Mouse (Mus musculus) G1E (cell line): ENCODE data around the gene Ndrg4. TPM values are rescaled to one million over a fixed set of nuclear protein-coding genes. Genes with fewer than 3 reads are reported as not detected.

Source experiments
- ATAC-seq: 2 replicates; pipeline ENCODE4 v1.8.0; 2016; ENCODE audit warnings: mild to moderate bottlenecking; ENCODE audit not compliant: insufficient number of reproducible peaks, poor library complexity, low FRiP score, severe bottlenecking; ENCODE audit errors: extremely low read depth
- DNase-seq: peaks from one replicate; pipeline ENCODE4 v3.0.0; 2012; ENCODE audit warnings: low spot score
- H3K27me3 ChIP-seq: 2 replicates; pipeline ENCODE4 v1.6.1; 2012; ENCODE audit warnings: mild to moderate bottlenecking, low read length, inconsistent platforms; ENCODE audit not compliant: insufficient read depth
- H3K36me3 ChIP-seq: replicated peaks from 2 replicates; pipeline ENCODE3; 2012; ENCODE audit warnings: mild to moderate bottlenecking, inconsistent platforms
- H3K4me1 ChIP-seq: 2 replicates; pipeline ENCODE4 v1.6.1; 2012; ENCODE audit warnings: low read depth, low read length, inconsistent platforms, mixed read lengths; ENCODE audit not compliant: insufficient read depth
- H3K4me3 ChIP-seq: 2 replicates; pipeline ENCODE4 v1.5.1; 2012; ENCODE audit warnings: low read depth, mild to moderate bottlenecking, inconsistent platforms, low read length, moderate library complexity, mixed read lengths
- H3K9me3 ChIP-seq: replicated peaks from 2 replicates; pipeline ENCODE4 v1.6.1; 2012; ENCODE audit warnings: inconsistent platforms
- CTCF ChIP-seq: IDR thresholded peaks from 2 replicates; pipeline ENCODE4 v1.5.1; 2012; ENCODE audit warnings: low read depth, low read length, inconsistent platforms, mixed read lengths
- GATA1 ChIP-seq: IDR thresholded peaks from 2 replicates; pipeline ENCODE4 v1.6.1; 2012; ENCODE audit warnings: borderline replicate concordance, low read length, inconsistent platforms, mixed read lengths
- GATA2 ChIP-seq: IDR thresholded peaks from 2 replicates; pipeline ENCODE4 v1.6.1; 2012; ENCODE audit warnings: low read depth, low read length, inconsistent platforms, borderline replicate concordance
- POLR2AphosphoS5 ChIP-seq: IDR thresholded peaks from 2 replicates; pipeline ENCODE4 v1.6.1; 2012; ENCODE audit warnings: low read depth, low read length, inconsistent platforms; ENCODE audit not compliant: insufficient replicate concordance
- TAL1 ChIP-seq: conservative IDR thresholded peaks from 2 replicates; pipeline ENCODE4 v1.6.1; 2012; ENCODE audit warnings: low read depth, low read length, inconsistent platforms, mixed read lengths
- polyA plus RNA-seq: library from polyadenylated mRNA; stranded (reverse); fragments of >175 nt; gene quantifications from 2 replicates; pipeline ENCODE4 v1.2.3, GENCODE M21; 2012
- total RNA-seq, 2 experiments: library from RNA; stranded (forward) in 1 of 2; stranded (reverse) in 1 of 2; fragments of 200-1000 nt in 1 of 2; fragments of >200 nt in 1 of 2; fragmentation: Nextera tagmentation in 1 of 2; gene quantifications; 2 replicates each; pipeline ENCODE4 v1.2.3; 2014 to 2017

Ndrg4 gene
- total and polyA plus RNA-seq, 3 experiments = 0.60 TPM; not detected in 2

- H3K4me1 ChIP-seq = peaks cover 63% of the 10 kb centered on the region
- peaks cover 16% of the 10 kb centered on the region for H3K27me3 ChIP-seq
- no peak for DNase-seq
- H3K9me3 ChIP-seq = no peaks in the 10 kb centered on the region
- no peak overlapping the region for H3K4me3 ChIP-seq
- no peak for TF ChIP-seq GATA2
- TF ChIP-seq TAL1 = no peak
- TF ChIP-seq GATA1 = no peak
- no peak for TF ChIP-seq POLR2AphosphoS5
- peaks cover 33% of the 10 kb centered on the region for H3K36me3 ChIP-seq
- ATAC-seq = no peak
Observed at GRCm38 (mm10) chr8:95714367-95714766, 37.6 kb downstream of the Ndrg4 start.

- Histone ChIP-seq H3K36me3 (peaks cover 38% of the 10 kb centered on the region), H3K4me1 (peaks cover 63% of the 10 kb centered on the region), H3K4me3 (peak overlapping the region; percentile 98), H3K27me3 (peaks cover 11% of the 10 kb centered on the region), H3K9me3 (no peaks in the 10 kb centered on the region)
- DNase-seq (no peak), ATAC-seq (no peak)
- TF ChIP-seq TAL1 = no peak
- TF ChIP-seq POLR2AphosphoS5 = no peak
- TF ChIP-seq CTCF = no peak
- TF ChIP-seq GATA1 = no peak
- TF ChIP-seq GATA2 = no peak
Observed at GRCm38 (mm10) chr8:95714837-95715413, 38.1 kb downstream of the Ndrg4 start.

DNA sequence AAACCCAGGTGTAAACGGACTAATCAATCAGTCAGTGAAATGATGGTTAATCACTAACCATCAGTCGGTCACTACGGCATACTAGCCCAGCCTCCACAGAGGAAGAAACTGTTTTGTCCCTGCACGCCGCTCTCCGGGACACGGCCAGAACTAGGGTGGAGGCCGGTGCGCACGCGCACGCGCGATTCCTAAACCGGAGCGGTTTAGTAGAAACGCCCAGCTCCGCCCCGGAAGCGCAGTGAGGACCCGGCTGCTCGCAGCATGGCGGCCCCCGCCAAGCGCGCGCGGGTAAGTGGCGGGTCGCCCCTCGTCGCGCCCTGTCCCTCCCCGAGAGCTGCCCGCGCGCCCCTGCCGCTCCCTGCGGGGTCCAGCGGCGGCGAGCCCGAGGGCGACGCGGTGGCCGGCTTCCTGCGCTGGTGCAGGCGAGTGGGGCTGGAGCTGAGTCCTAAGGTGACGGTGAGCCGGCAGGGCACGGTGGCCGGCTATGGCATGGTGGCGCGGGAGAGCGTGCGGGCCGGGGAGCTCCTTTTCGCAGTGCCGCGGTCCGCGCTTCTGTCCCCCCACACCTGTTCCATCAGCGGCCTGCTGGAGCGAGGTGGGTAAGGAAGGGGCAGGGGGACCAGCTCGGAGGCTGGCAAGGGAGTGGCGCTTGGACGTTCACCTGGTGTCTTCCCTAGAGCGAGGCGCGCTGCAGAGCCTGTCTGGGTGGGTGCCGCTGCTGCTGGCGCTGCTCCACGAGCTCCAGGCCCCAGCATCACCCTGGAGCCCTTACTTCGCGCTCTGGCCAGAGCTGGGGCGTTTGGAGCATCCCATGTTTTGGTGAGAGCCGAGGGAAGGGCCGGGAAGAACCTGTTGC lies 39.1 kb downstream of the Ndrg4 start, which contains the start of gene Setd6:
Gene Setd6 (plus strand): TSS at position 206 of the 856 bp plus-strand sequence.
- ATAC-seq (peak; percentile 66), DNase-seq (peak; percentile 96)
- H3K36me3 ChIP-seq = peaks cover 47% of the 10 kb centered on the region
- H3K9me3 ChIP-seq = no peaks in the 10 kb centered on the region
- H3K27me3 ChIP-seq = peaks cover 7% of the 10 kb centered on the region; the same call in 1 of the 2 replicates
- H3K4me3 ChIP-seq = peak within 1 kb of the TSS; percentile 98
- H3K4me1 ChIP-seq = peaks cover 63% of the 10 kb centered on the region
- TF ChIP-seq GATA2 (no peak), POLR2AphosphoS5 (no peak), GATA1 (no peak), TAL1 (no peak), CTCF (no peak)

DNA sequence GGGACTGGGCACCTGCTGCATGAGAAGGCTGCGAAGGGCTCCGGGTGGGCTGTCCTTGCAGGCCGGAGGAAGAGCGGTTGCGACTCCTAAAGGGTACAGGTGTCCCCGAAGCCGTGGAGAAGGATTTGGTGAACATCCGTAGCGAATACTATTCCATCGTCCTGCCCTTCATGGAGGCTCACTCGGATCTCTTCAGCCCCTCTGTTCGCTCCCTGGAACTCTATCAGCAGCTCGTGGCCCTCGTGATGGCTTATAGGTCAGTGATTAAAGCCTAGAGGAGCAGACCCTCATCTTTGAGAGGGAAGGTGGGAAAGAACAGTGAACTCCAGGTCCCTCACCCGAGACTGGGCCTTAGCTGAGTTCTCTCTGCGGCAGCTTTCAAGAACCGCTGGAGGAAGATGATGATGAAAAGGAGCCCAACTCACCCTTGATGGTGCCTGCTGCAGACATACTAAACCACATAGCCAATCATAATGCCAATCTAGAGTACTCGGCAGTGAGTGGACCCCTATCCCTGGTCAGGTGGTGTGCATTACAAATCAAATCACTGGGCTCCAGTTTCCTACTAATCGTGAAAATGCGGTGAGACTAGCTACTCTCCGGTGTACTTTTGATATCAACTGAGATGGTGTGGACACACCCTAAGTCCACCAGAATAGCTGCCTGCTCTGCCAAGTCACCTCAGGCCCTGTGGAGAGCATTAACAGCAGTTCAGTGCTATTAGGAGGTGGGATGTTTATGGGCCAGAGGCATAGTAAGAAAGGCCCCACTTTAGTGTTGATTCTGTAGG lies 40.0 kb downstream of the Ndrg4 start:
- peaks cover 54% of the 10 kb centered on the region for H3K36me3 ChIP-seq
- no peak for DNase-seq

DNA sequence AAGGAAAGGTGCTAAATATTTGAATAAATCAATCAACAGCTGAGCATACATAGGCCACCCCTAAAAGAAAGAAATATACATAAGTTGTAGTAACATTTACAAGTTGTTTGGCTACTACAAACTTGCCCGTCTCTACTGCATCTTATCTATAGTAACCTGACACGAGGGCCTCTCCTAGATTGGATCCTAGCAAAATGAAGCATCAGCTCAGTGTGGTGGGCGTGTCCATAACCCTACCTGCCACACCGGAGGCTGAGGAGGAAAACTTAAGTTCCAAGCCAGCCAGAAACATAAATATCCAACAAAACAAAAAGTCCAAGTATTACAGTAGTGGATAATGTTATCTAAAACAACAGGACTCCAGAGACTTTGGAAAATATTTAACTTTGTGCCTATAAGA lies 50.8 kb downstream of the Ndrg4 start:
- H3K36me3 ChIP-seq = peaks cover 91% of the 10 kb centered on the region
- no peaks in the 10 kb centered on the region for H3K9me3 ChIP-seq
- H3K4me3 ChIP-seq = no peak overlapping the region
- H3K27me3 ChIP-seq = no peaks in the 10 kb centered on the region
- ATAC-seq = no peak
- no peak for TF ChIP-seq CTCF
- no peak for TF ChIP-seq GATA1
- TF ChIP-seq GATA2 = no peak
- no peak for TF ChIP-seq POLR2AphosphoS5
- TF ChIP-seq TAL1 = no peak
- DNase-seq = no peak
- H3K4me1 ChIP-seq = no peaks in the 10 kb centered on the region

More for the DNA sequence above, 40.0 kb downstream of the Ndrg4 start:
- Histone ChIP-seq H3K9me3 (no peaks in the 10 kb centered on the region), H3K4me1 (peaks cover 57% of the 10 kb centered on the region), H3K27me3 (peaks cover 4% of the 10 kb centered on the region; the same call in 1 of the 2 replicates), H3K4me3 (peak overlapping the region; percentile 98)
- no peak for ATAC-seq
- TF ChIP-seq CTCF = no peak
- no peak for TF ChIP-seq TAL1
- 0 out of 2 replicates have a peak, but pooled peaks have one; percentile 33 for TF ChIP-seq POLR2AphosphoS5

- no peak for ATAC-seq
- Histone ChIP-seq H3K4me3 (no peak overlapping the region), H3K36me3 (peaks cover 95% of the 10 kb centered on the region), H3K27me3 (no peaks in the 10 kb centered on the region), H3K9me3 (no peaks in the 10 kb centered on the region), H3K4me1 (no peaks in the 10 kb centered on the region)
- DNase-seq = no peak
- no peak for TF ChIP-seq GATA1
- no peak for TF ChIP-seq POLR2AphosphoS5
- no peak for TF ChIP-seq GATA2
- TF ChIP-seq TAL1 = no peak
- TF ChIP-seq CTCF = no peak
Observed at GRCm38 (mm10) chr8:95738596-95738995, 61.8 kb downstream of the Ndrg4 start.
